Mouse (Mus musculus) CH12.LX (cell line): ENCODE measurements at regions not wholly inside any gene's neighbourhood (a gene's known extent, or its start where the extent isn't known, plus 50 kb on each side); places are given as distances from the start of the nearest gene placed in this dataset.
A peak's percentile ranks its signal among the peaks of the same experiment; 100 is the strongest.

ENCODE experiments used
- DNase-seq: peaks from one replicate; pipeline ENCODE4 v3.0.0-alpha.2; 2013; ENCODE audit errors: extremely low read depth
- H3K27ac ChIP-seq: 2 replicates; pipeline ENCODE4 v1.5.1; 2012; ENCODE audit warnings: low read depth, mild to moderate bottlenecking, control low read depth, moderate library complexity; ENCODE audit not compliant: insufficient read depth
- H3K27me3 ChIP-seq: replicated peaks from 2 replicates; pipeline ENCODE3; 2012; ENCODE audit warnings: inconsistent platforms
- H3K36me3 ChIP-seq, 2 experiments: replicated peaks in 1 of 2; 2 replicates each; pipeline versions ENCODE3 to v1.6.1; 2012; ENCODE audit warnings: inconsistent platforms in 1 of 2, low read length in 1 of 2, mild to moderate bottlenecking in 1 of 2, mixed read lengths in 1 of 2, moderate library complexity in 1 of 2; ENCODE audit not compliant: control insufficient read depth in 1 of 2, insufficient read depth in 1 of 2
- H3K4me1 ChIP-seq, 2 experiments: 2 replicates each; pipeline ENCODE4 v1.6.1; 2012; ENCODE audit warnings: inconsistent platforms in 1 of 2, moderate library complexity in 1 of 2; ENCODE audit not compliant: insufficient read depth in 2 of 2, control insufficient read depth in 1 of 2
- H3K4me2 ChIP-seq: 2 replicates; pipeline ENCODE4 v1.6.1; 2012; ENCODE audit warnings: low read depth, mild to moderate bottlenecking, control low read depth; ENCODE audit not compliant: poor library complexity, insufficient read depth, severe bottlenecking
- H3K4me3 ChIP-seq, 3 experiments: fragments of 150-350 bp in 1 of 3; sonication (generic) in 1 of 3; replicated peaks in 1 of 3; 2 replicates each; pipeline versions ENCODE3 to v1.5.1; 2011 to 2012; ENCODE audit warnings: low read depth in 2 of 3, low read length in 2 of 3, mild to moderate bottlenecking in 2 of 3, moderate library complexity in 2 of 3, control low read depth in 1 of 3, improper control_type of control experiment in 1 of 3, inconsistent platforms in 1 of 3, mixed read lengths in 1 of 3; ENCODE audit not compliant: poor library complexity in 1 of 3
- H3K79me2 ChIP-seq: replicated peaks from 2 replicates; pipeline ENCODE4 v1.6.1; 2012; ENCODE audit warnings: mild to moderate bottlenecking, moderate library complexity; ENCODE audit not compliant: control insufficient read depth, poor library complexity, insufficient read depth, severe bottlenecking; ENCODE audit errors: extremely low read depth
- H3K9ac ChIP-seq: 2 replicates; pipeline ENCODE4 v1.6.1; 2012; ENCODE audit warnings: low read depth, mild to moderate bottlenecking, control low read depth, moderate library complexity; ENCODE audit not compliant: insufficient read depth
- H3K9me3 ChIP-seq: replicated peaks from 2 replicates; pipeline ENCODE3; 2012; ENCODE audit warnings: low read length, inconsistent platforms, mixed read lengths
- CTCF ChIP-seq, 2 experiments: IDR thresholded peaks in 1 of 2; conservative IDR thresholded peaks in 1 of 2; 2 replicates each; pipeline ENCODE4 v1.5.1; 2011 to 2012; ENCODE audit warnings: low read depth in 2 of 2, low read length in 2 of 2, improper control_type of control experiment in 1 of 2, inconsistent platforms in 1 of 2, mild to moderate bottlenecking in 1 of 2, moderate library complexity in 1 of 2
- E2F4 ChIP-seq: IDR thresholded peaks from 2 replicates; pipeline ENCODE4 v1.6.1; 2011; ENCODE audit warnings: low read depth, low read length, improper control_type of control experiment; ENCODE audit not compliant: insufficient replicate concordance
- ELF1 ChIP-seq: IDR thresholded peaks from 2 replicates; pipeline ENCODE4 v1.6.1; 2014; ENCODE audit warnings: low read depth, mild to moderate bottlenecking, inconsistent platforms, low read length, improper control_type of control experiment
- EP300 ChIP-seq: IDR thresholded peaks from 2 replicates; pipeline ENCODE4 v1.6.1; 2011; ENCODE audit warnings: low read length, improper control_type of control experiment
- GABPA ChIP-seq: IDR thresholded peaks from 2 replicates; pipeline ENCODE4 v1.6.1; 2012; ENCODE audit warnings: low read depth, low read length, improper control_type of control experiment, inconsistent platforms; ENCODE audit not compliant: insufficient replicate concordance
- HCFC1 ChIP-seq: IDR thresholded peaks from 2 replicates; pipeline ENCODE4 v1.6.1; 2012; ENCODE audit warnings: low read depth, mild to moderate bottlenecking, inconsistent platforms, low read length, improper control_type of control experiment
- IRF4 ChIP-seq: IDR thresholded peaks from 2 replicates; pipeline ENCODE4 v1.6.1; 2014; ENCODE audit warnings: low read depth, mild to moderate bottlenecking, inconsistent platforms, low read length, improper control_type of control experiment
- MAX ChIP-seq: IDR thresholded peaks from 2 replicates; pipeline ENCODE4 v1.6.1; 2011; ENCODE audit warnings: low read length, improper control_type of control experiment
- MAZ ChIP-seq: IDR thresholded peaks from 2 replicates; pipeline ENCODE4 v1.6.1; 2012; ENCODE audit warnings: low read depth, mild to moderate bottlenecking, inconsistent platforms, low read length, improper control_type of control experiment, moderate library complexity
- NELFE ChIP-seq: IDR thresholded peaks from 2 replicates; pipeline ENCODE4 v1.6.1; 2011; ENCODE audit warnings: low read depth, low read length, improper control_type of control experiment
- POLR2A ChIP-seq: IDR thresholded peaks from 2 replicates; pipeline ENCODE4 v1.6.1; 2011; ENCODE audit warnings: low read depth, mild to moderate bottlenecking, improper control_type of control experiment, low read length
- RAD21 ChIP-seq: IDR thresholded peaks from 2 replicates; pipeline ENCODE4 v1.6.1; 2011; ENCODE audit warnings: low read depth, mild to moderate bottlenecking, low read length, improper control_type of control experiment, moderate library complexity
- RCOR1 ChIP-seq: conservative IDR thresholded peaks from 2 replicates; pipeline ENCODE4 v1.6.1; 2012; ENCODE audit warnings: low read depth, mild to moderate bottlenecking, inconsistent platforms, low read length, improper control_type of control experiment
- SIN3A ChIP-seq: IDR thresholded peaks from 2 replicates; pipeline ENCODE4 v1.6.1; 2012; ENCODE audit warnings: low read length, improper control_type of control experiment, inconsistent platforms
- UBTF ChIP-seq: IDR thresholded peaks from 2 replicates; pipeline ENCODE4 v1.6.1; 2012; ENCODE audit warnings: low read depth, mild to moderate bottlenecking, inconsistent platforms, low read length, improper control_type of control experiment, moderate library complexity
- ZNF384 ChIP-seq: IDR thresholded peaks from 2 replicates; pipeline ENCODE4 v1.6.1; 2012; ENCODE audit warnings: low read depth, low read length, improper control_type of control experiment, inconsistent platforms
- dilution Hi-C: fragments of 300-500 bp; cut with MboI; formaldehyde crosslinking; loops from 2 replicates; pipeline ENCODE4 v1.14.3; 2020; ENCODE audit warnings: low sequenced_read_pairs; ENCODE audit not compliant: extremely low pct_unique_long_range_greater_than_20kb, extremely low pct_ligation_motif_present
- in situ Hi-C: fragments of 300-500 bp; cut with MboI; formaldehyde crosslinking; loops from 3 replicates; pipeline ENCODE4 v1.14.3; 2019; ENCODE audit warnings: low sequenced_read_pairs, low pct_ligation_motif_present, low pct_unique_long_range_greater_than_20kb, mixed read lengths

DNA sequence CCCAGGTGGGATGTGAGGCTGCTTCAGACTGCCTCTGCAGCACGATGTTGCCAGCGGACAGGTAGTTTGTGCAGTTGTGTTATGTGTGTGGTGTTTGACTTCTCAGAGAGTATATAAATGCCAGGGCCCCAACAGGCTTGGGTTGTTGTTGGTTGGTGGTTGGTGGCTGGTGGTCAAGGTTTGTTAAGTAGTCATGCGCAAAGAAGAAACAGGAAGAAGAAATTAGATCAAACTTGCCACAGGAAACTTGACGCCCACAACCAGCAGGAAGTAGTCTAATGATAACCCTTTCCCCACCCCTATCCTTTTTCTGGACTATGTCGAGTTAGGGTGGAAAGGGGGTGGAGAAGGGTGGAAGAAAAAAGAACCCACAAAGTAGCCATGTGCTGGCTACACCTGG, 56.2 kb upstream of the Prmt8 start:
- H3K4me3 ChIP-seq, result no peak overlapping the region
- peaks cover 2% of the 10 kb centered on the region for H3K27me3 ChIP-seq
- peaks cover 0 to 7% of the 10 kb centered on the region in 2 experiments; a peak in 2 of 4 replicates for H3K4me1 ChIP-seq
- no peaks in the 10 kb centered on the region for H3K79me2 ChIP-seq
- peak overlapping the region; percentile 29; the same call in 1 of the 2 replicates for H3K4me2 ChIP-seq
- in situ Hi-C loops, result no loop called here
- no peak for DNase-seq
- H3K36me3 ChIP-seq, result no peaks in the 10 kb centered on the region
- TF ChIP-seq EP300 (no peak), CTCF (conservative IDR thresholded peaks at IDR 0.05 in 1 of 2, IDR thresholded peaks at IDR 0.05 in 1 of 2; ENCODE audit: low read depth in 2 of 2, low read length in 2 of 2) (no peak)
- dilution Hi-C loops, result no loop called here
- no peaks in the 10 kb centered on the region for H3K9me3 ChIP-seq
- H3K27ac ChIP-seq, result no peak overlapping the region
- H3K9ac ChIP-seq, result no peak overlapping the region

DNA sequence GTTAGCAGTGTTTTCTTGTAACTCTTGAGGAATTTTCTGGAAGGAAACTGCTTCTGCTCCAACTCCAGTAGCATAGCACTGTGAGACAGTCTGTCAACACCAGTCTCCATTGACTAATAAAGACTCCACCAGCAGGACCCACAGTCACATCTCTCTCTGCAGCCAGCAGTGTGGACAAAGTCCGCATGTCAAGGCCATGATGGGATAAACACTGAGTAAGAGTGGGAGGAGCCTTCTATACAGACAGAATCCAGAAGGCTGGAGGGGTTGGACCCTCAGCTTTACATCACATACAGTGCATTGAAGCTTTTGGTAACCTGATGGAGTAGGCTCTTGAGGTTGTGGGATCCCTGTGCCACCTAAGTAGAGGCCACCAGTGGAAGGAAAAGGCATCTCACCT, 54.4 kb upstream of the Prmt8 start:
- DNase-seq, result no peak
- Histone ChIP-seq H3K4me2 (no peak overlapping the region), H3K27ac (no peak overlapping the region), H3K9me3 (no peaks in the 10 kb centered on the region), H3K9ac (no peak overlapping the region), H3K4me1 (peaks cover 0 to 7% of the 10 kb centered on the region in 2 experiments; a peak in 2 of 4 replicates), H3K27me3 (peaks cover 8% of the 10 kb centered on the region), H3K79me2 (no peaks in the 10 kb centered on the region), H3K36me3 (no peaks in the 10 kb centered on the region), H3K4me3 (no peak overlapping the region)
- TF ChIP-seq MAX, result no peak
- in situ Hi-C loops (no loop called here), dilution Hi-C loops (no loop called here)

DNA sequence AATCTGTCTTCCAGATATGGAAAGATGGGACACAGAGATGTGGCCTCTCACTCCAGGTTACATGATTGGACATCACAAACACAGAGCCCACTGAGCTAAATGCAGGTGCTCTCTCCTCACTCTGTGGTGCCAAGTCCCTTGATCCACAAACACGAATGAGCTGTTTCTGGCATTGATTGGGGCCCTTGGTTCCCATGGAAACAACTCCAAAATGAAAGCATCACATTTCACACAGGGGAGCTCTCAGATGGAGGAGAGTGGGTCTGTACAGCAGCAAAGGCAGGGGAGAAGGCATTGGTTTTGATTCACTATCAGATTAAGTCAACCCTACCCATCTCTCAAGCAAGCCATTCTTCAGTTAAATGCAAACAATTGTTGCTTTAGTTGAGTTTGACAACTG, 51.3 kb upstream of the Prmt8 start:
- no peak for DNase-seq
- H3K9me3 ChIP-seq, result no peaks in the 10 kb centered on the region
- TF ChIP-seq CTCF (conservative IDR thresholded peaks at IDR 0.05 in 1 of 2, IDR thresholded peaks at IDR 0.05 in 1 of 2; ENCODE audit: low read depth in 2 of 2, low read length in 2 of 2) (no peak), RAD21 (no peak), NELFE (no peak), GABPA (no peak), IRF4 (no peak), RCOR1 (no peak), MAZ (no peak), POLR2A (no peak), MAX (no peak), ELF1 (no peak), EP300 (no peak), E2F4 (no peak), SIN3A (no peak), HCFC1 (no peak), UBTF (no peak), ZNF384 (no peak)
- TF ChIP-seq, all 38 proteins: peak for 0
- no peak overlapping the region for H3K4me2 ChIP-seq
- no peak overlapping the region for H3K9ac ChIP-seq
- peaks cover 10% of the 10 kb centered on the region for H3K27me3 ChIP-seq
- peaks cover 0 to 3% of the 10 kb centered on the region in 2 experiments; a peak in 2 of 4 replicates for H3K4me1 ChIP-seq
- H3K27ac ChIP-seq, result no peak overlapping the region
- dilution Hi-C loops (no loop called here), in situ Hi-C loops (no loop called here)
- H3K4me3 ChIP-seq, result no peak overlapping the region
- H3K36me3 ChIP-seq, result no peaks in the 10 kb centered on the region
- H3K79me2 ChIP-seq, result no peaks in the 10 kb centered on the region
